Mouse (Mus musculus) macrophage (primary cell): ENCODE data around the gene Il5ra. TPM values are rescaled to one million over a fixed set of nuclear protein-coding genes. Genes with fewer than 3 reads are reported as not detected.

Experiments
- H3K27ac ChIP-seq: fragments of 350-480 bp; formaldehyde crosslinking; 2 replicates; pipeline ENCODE4 v1.9.0; 2021
- H3K36me3 ChIP-seq: fragments of 350-480 bp; formaldehyde crosslinking; 2 replicates; pipeline ENCODE4 v1.9.0; 2021; ENCODE audit errors: inconsistent target
- H3K4me3 ChIP-seq: fragments of 350-480 bp; formaldehyde crosslinking; 2 replicates; pipeline ENCODE4 v1.9.0; 2021; ENCODE audit errors: inconsistent target
- H3K79me2 ChIP-seq: fragments of 350-480 bp; formaldehyde crosslinking; 2 replicates; pipeline ENCODE4 v1.9.0; 2021; ENCODE audit errors: inconsistent target
- WGBS: methylation state at CpG from one replicate; pipeline ENCODE4 v1.1.7; 2026; ENCODE audit warnings: inconsistent platforms; ENCODE audit not compliant: missing documents; 5-methylcytosine and 5-hydroxymethylcytosine counted together
- polyA plus RNA-seq: library from polyadenylated mRNA; stranded (reverse); fragments of 250-400 nt; gene quantifications from 3 replicates; pipeline ENCODE4 v1.2.4, GENCODE M21; 2018; ENCODE audit warnings: inconsistent platforms

Gene Il5ra
- polyA plus RNA-seq, 1 experiment from 2014 or later: 0.03 TPM

- no peak overlapping the region for H3K27ac ChIP-seq
- no peaks in the 10 kb centered on the region for H3K36me3 ChIP-seq
- H3K79me2 ChIP-seq: no peaks in the 10 kb centered on the region
- WGBS: 64% methylated on average over 2 of the region's 3 CpGs
- no peak overlapping the region for H3K4me3 ChIP-seq
Observed at GRCm38 (mm10) chr6:106758299-106758698, 9.5 kb upstream of the Il5ra start.

- WGBS: 43% methylated on average over 7 of the region's 7 CpGs
- Histone ChIP-seq H3K79me2 (no peaks in the 10 kb centered on the region), H3K36me3 (no peaks in the 10 kb centered on the region), H3K27ac (no peak overlapping the region), H3K4me3 (no peak overlapping the region)
Observed at GRCm38 (mm10) chr6:106750291-106750690, 1.5 kb upstream of the Il5ra start.

- 90% methylated on average over 3 of the region's 3 CpGs for WGBS
- Histone ChIP-seq H3K4me3 (no peak overlapping the region), H3K27ac (no peak overlapping the region), H3K36me3 (no peaks in the 10 kb centered on the region), H3K79me2 (no peaks in the 10 kb centered on the region)
Observed at GRCm38 (mm10) chr6:106747804-106748203, 1.0 kb downstream of the Il5ra start.

GRCm38 (mm10) chr6:106747251-106747650, 1.6 kb downstream of the Il5ra start:
- WGBS: 93% methylated on average over 5 of the region's 5 CpGs
- Histone ChIP-seq H3K4me3 (no peak overlapping the region), H3K27ac (no peak overlapping the region)

GRCm38 (mm10) chr6:106745673-106746394, 3.0 kb downstream of the Il5ra start:
- no peak overlapping the region for H3K4me3 ChIP-seq
- H3K79me2 ChIP-seq: no peaks in the 10 kb centered on the region
- 77% methylated on average over 7 of the region's 7 CpGs for WGBS
- no peaks in the 10 kb centered on the region for H3K36me3 ChIP-seq
- no peak overlapping the region for H3K27ac ChIP-seq

More at GRCm38 (mm10) chr6:106747251-106747650, 1.6 kb downstream of the Il5ra start:
- no peaks in the 10 kb centered on the region for H3K36me3 ChIP-seq
- no peaks in the 10 kb centered on the region for H3K79me2 ChIP-seq

GRCm38 (mm10) chr6:106743556-106744233, 5.1 kb downstream of the Il5ra start:
- Histone ChIP-seq H3K27ac (no peak overlapping the region), H3K4me3 (no peak overlapping the region), H3K79me2 (no peaks in the 10 kb centered on the region), H3K36me3 (no peaks in the 10 kb centered on the region)
- WGBS: 51% methylated on average over 6 of the region's 7 CpGs

- H3K4me3 ChIP-seq: no peak overlapping the region
- no peak overlapping the region for H3K27ac ChIP-seq
- H3K79me2 ChIP-seq: no peaks in the 10 kb centered on the region
- 100% methylated on average over 1 of the region's 1 CpGs for WGBS
- H3K36me3 ChIP-seq: no peaks in the 10 kb centered on the region
Observed at GRCm38 (mm10) chr6:106740244-106740825, 8.5 kb downstream of the Il5ra start.

- Histone ChIP-seq H3K36me3 (no peaks in the 10 kb centered on the region), H3K79me2 (no peaks in the 10 kb centered on the region), H3K4me3 (no peak overlapping the region), H3K27ac (no peak overlapping the region)
- WGBS: 76% methylated on average over 3 of the region's 3 CpGs
Observed at GRCm38 (mm10) chr6:106738229-106738628, 10.6 kb downstream of the Il5ra start.

GRCm38 (mm10) chr6:106732563-106732962, 16.3 kb downstream of the Il5ra start:
- WGBS: 27% methylated on average over 4 of the region's 4 CpGs

GRCm38 (mm10) chr6:106729682-106730314, 19.0 kb downstream of the Il5ra start:
- no peaks in the 10 kb centered on the region for H3K36me3 ChIP-seq
- H3K27ac ChIP-seq: no peak overlapping the region
- H3K4me3 ChIP-seq: no peak overlapping the region
- H3K79me2 ChIP-seq: no peaks in the 10 kb centered on the region
- 53% methylated on average over 4 of the region's 4 CpGs for WGBS

More at GRCm38 (mm10) chr6:106732563-106732962, 16.3 kb downstream of the Il5ra start:
- H3K4me3 ChIP-seq: no peak overlapping the region
- H3K79me2 ChIP-seq: no peaks in the 10 kb centered on the region
- H3K27ac ChIP-seq: no peak overlapping the region
- no peaks in the 10 kb centered on the region for H3K36me3 ChIP-seq

- Histone ChIP-seq H3K36me3 (no peaks in the 10 kb centered on the region), H3K4me3 (no peak overlapping the region), H3K79me2 (no peaks in the 10 kb centered on the region), H3K27ac (no peak overlapping the region)
- no CpG with 5 or more reads among the region's 1 CpGs for WGBS
Observed at GRCm38 (mm10) chr6:106727703-106728102, 21.1 kb downstream of the Il5ra start.

GRCm38 (mm10) chr6:106726078-106726477, 22.8 kb downstream of the Il5ra start:
- no peaks in the 10 kb centered on the region for H3K79me2 ChIP-seq
- H3K27ac ChIP-seq: no peak overlapping the region
- H3K36me3 ChIP-seq: no peaks in the 10 kb centered on the region
- H3K4me3 ChIP-seq: no peak overlapping the region
- WGBS: 9% methylated on average over 6 of the region's 6 CpGs

- Histone ChIP-seq H3K4me3 (no peak overlapping the region), H3K27ac (no peak overlapping the region), H3K36me3 (no peaks in the 10 kb centered on the region), H3K79me2 (no peaks in the 10 kb centered on the region)
- WGBS: 33% methylated on average over 4 of the region's 4 CpGs
Observed at GRCm38 (mm10) chr6:106725642-106726041, 23.2 kb downstream of the Il5ra start.

GRCm38 (mm10) chr6:106705506-106706035, 43.3 kb downstream of the Il5ra start:
- no peaks in the 10 kb centered on the region for H3K79me2 ChIP-seq
- H3K27ac ChIP-seq: no peak overlapping the region
- no peaks in the 10 kb centered on the region for H3K36me3 ChIP-seq
- no peak overlapping the region for H3K4me3 ChIP-seq
- WGBS: 29% methylated on average over 3 of the region's 3 CpGs
